Comparison of ENCODE assay signal across 12 mouse cellular contexts in genomic region chr17:5082274-5082673, GRCm38 (mm10).
DNase-seq lines count a peak whose midpoint lies in the region; ATAC-seq lines count a peak whose summit lies in the region.
"Had no signal": no experiment of that assay in that cellular context is flagged by ENCODE, and none has a peak within 500 bp of the region (broad histone marks: within the 10 kb centered on the region; RNA-seq: fewer than 3 reads in every experiment).

No protein-coding gene starts in this region.

- H3K27me3 ChIP-seq in embryonic facial prominence, embryonic 14.5 days (replicated peaks; ENCODE audit: control insufficient read depth, insufficient read depth, low read length): no peaks in the 10 kb centered on the region
- no peaks in the 10 kb centered on the region for H3K27me3 ChIP-seq in embryonic facial prominence, embryonic 10.5 days (replicated peaks; ENCODE audit: low read depth, poor library complexity, severe bottlenecking)
- no peaks in the 10 kb centered on the region for H3K27me3 ChIP-seq in hindbrain, embryonic 12.5 days
- no peaks in the 10 kb centered on the region for H3K27me3 ChIP-seq in hindbrain, embryonic 13.5 days
- no peaks in the 10 kb centered on the region for H3K27me3 ChIP-seq in heart, embryonic 15.5 days
- H3K27me3 ChIP-seq: megakaryocyte, embryonic 14.5 days had no signal

- H3K9ac ChIP-seq in embryonic facial prominence, embryonic 14.5 days (ENCODE audit: low read depth, low read length): no peak overlapping the region
- no peak overlapping the region for H3K9ac ChIP-seq in hindbrain, embryonic 12.5 days
- H3K9ac ChIP-seq in hindbrain, embryonic 13.5 days: no peak overlapping the region
- H3K9ac ChIP-seq in heart, embryonic 15.5 days: no peak overlapping the region

- WGBS in embryonic facial prominence, embryonic 14.5 days: 74% methylated on average over 8 of the region's 8 CpGs
- WGBS in embryonic facial prominence, embryonic 10.5 days: 85% methylated on average over 8 of the region's 8 CpGs
- 86% methylated on average over 8 of the region's 8 CpGs for WGBS in hindbrain, embryonic 12.5 days
- 82% methylated on average over 8 of the region's 8 CpGs for WGBS in hindbrain, embryonic 13.5 days
- WGBS in heart, embryonic 15.5 days: 45% methylated on average over 8 of the region's 8 CpGs

- peak; percentile 60 for DNase-seq in embryonic facial prominence, embryonic 14.5 days (ENCODE audit: low spot score)
- DNase-seq in embryonic facial prominence, embryonic 10.5 days (ENCODE audit: low spot score): no peak
- peak; percentile 52 for DNase-seq in lung, postnatal 36 days
- no peak for DNase-seq in lung, postnatal 25 days (ENCODE audit: low spot score)
- no peak for DNase-seq in right cerebral cortex, adult 2 months (ENCODE audit: low spot score in 2 of 2)
- DNase-seq: adrenal gland, postnatal 14 days; kidney, postnatal 4 days; liver had no signal

- H3K9me3 ChIP-seq in embryonic facial prominence, embryonic 14.5 days (ENCODE audit: control insufficient read depth, low read length): no peaks in the 10 kb centered on the region
- no peaks in the 10 kb centered on the region for H3K9me3 ChIP-seq in embryonic facial prominence, embryonic 10.5 days
- no peaks in the 10 kb centered on the region for H3K9me3 ChIP-seq in hindbrain, embryonic 12.5 days (replicated peaks)
- no peaks in the 10 kb centered on the region for H3K9me3 ChIP-seq in hindbrain, embryonic 13.5 days
- no peaks in the 10 kb centered on the region for H3K9me3 ChIP-seq in heart, embryonic 15.5 days (replicated peaks)
- H3K9me3 ChIP-seq: megakaryocyte, embryonic 14.5 days had no signal

- peak; percentile 51 for ATAC-seq in embryonic facial prominence, embryonic 14.5 days (ENCODE audit: low read depth)
- no peak for ATAC-seq in hindbrain, embryonic 12.5 days (ENCODE audit: low FRiP score)
- no peak for ATAC-seq in hindbrain, embryonic 13.5 days (ENCODE audit: low FRiP score)
- no peak for ATAC-seq in heart, embryonic 15.5 days (replicated peaks; ENCODE audit: insufficient number of reproducible peaks, insufficient read depth, low FRiP score, low read depth)

- H3K4me1 ChIP-seq in embryonic facial prominence, embryonic 14.5 days (ENCODE audit: control insufficient read depth, insufficient read depth, low read length): peaks cover 39% of the 10 kb centered on the region
- H3K4me1 ChIP-seq in embryonic facial prominence, embryonic 10.5 days: peaks cover 80% of the 10 kb centered on the region
- peaks cover 87% of the 10 kb centered on the region for H3K4me1 ChIP-seq in hindbrain, embryonic 12.5 days
- H3K4me1 ChIP-seq in hindbrain, embryonic 13.5 days (replicated peaks): peaks cover 89% of the 10 kb centered on the region
- peaks cover 67% of the 10 kb centered on the region for H3K4me1 ChIP-seq in heart, embryonic 15.5 days (replicated peaks)

- no peak overlapping the region for H3K4me2 ChIP-seq in embryonic facial prominence, embryonic 14.5 days (ENCODE audit: low read depth, low read length)
- H3K4me2 ChIP-seq in hindbrain, embryonic 12.5 days (replicated peaks): no peak overlapping the region
- no peak overlapping the region for H3K4me2 ChIP-seq in hindbrain, embryonic 13.5 days
- H3K4me2 ChIP-seq in heart, embryonic 15.5 days: 0 out of 2 replicates have a peak overlapping the region, but pooled peaks have one; percentile 2

- H3K4me3 ChIP-seq in embryonic facial prominence, embryonic 14.5 days (ENCODE audit: low read depth, low read length): no peak overlapping the region
- H3K4me3 ChIP-seq in embryonic facial prominence, embryonic 10.5 days: no peak overlapping the region
- no peak overlapping the region for H3K4me3 ChIP-seq in hindbrain, embryonic 12.5 days
- no peak overlapping the region for H3K4me3 ChIP-seq in hindbrain, embryonic 13.5 days
- no peak overlapping the region for H3K4me3 ChIP-seq in heart, embryonic 15.5 days

- no peaks in the 10 kb centered on the region for H3K36me3 ChIP-seq in embryonic facial prominence, embryonic 14.5 days (ENCODE audit: control insufficient read depth, insufficient read depth, low read length)
- H3K36me3 ChIP-seq in embryonic facial prominence, embryonic 10.5 days (replicated peaks): 0 out of 2 replicates have a peak, but pooled peaks cover 2% of the 10 kb centered on the region
- H3K36me3 ChIP-seq in hindbrain, embryonic 12.5 days: no peaks in the 10 kb centered on the region
- H3K36me3 ChIP-seq in hindbrain, embryonic 13.5 days: no peaks in the 10 kb centered on the region
- H3K36me3 ChIP-seq in heart, embryonic 15.5 days: no peaks in the 10 kb centered on the region

- no peak overlapping the region for H3K27ac ChIP-seq in embryonic facial prominence, embryonic 14.5 days (replicated peaks; ENCODE audit: low read depth, low read length)
- no peak overlapping the region for H3K27ac ChIP-seq in embryonic facial prominence, embryonic 10.5 days (replicated peaks)
- H3K27ac ChIP-seq in hindbrain, embryonic 12.5 days: peak overlapping the region; percentile 17; the same call in 1 of the 2 replicates
- H3K27ac ChIP-seq in hindbrain, embryonic 13.5 days: no peak overlapping the region
- H3K27ac ChIP-seq in heart, embryonic 15.5 days: no peak overlapping the region

Comparison
In these comparisons a context has a peak if more than half of its experiments do, and no peak if none do; other contexts are left out.
1. DNase-seq: peak in embryonic facial prominence, embryonic 14.5 days (single experiment) and lung, postnatal 36 days (single experiment); none in embryonic facial prominence, embryonic 10.5 days (single experiment), lung, postnatal 25 days (single experiment) and right cerebral cortex, adult 2 months (0 of 2).